Mouse (Mus musculus) CH12.LX (cell line): Measurements from ENCODE around the gene Prss8. TPM values are rescaled to one million over a fixed set of nuclear protein-coding genes. Genes with fewer than 3 reads are reported as not detected.
"Not testable (repeated sequence)": the region's sequence is repeated elsewhere in the genome, so short reads cannot be mapped to it uniquely, and the experiment has no call there.

ENCODE experiments used
- DNase-seq: peaks from one replicate; pipeline ENCODE4 v3.0.0-alpha.2; 2013; ENCODE audit errors: extremely low read depth
- H3K27ac ChIP-seq: 2 replicates; pipeline ENCODE4 v1.5.1; 2012; ENCODE audit warnings: low read depth, mild to moderate bottlenecking, control low read depth, moderate library complexity; ENCODE audit not compliant: insufficient read depth
- H3K27me3 ChIP-seq: replicated peaks from 2 replicates; pipeline ENCODE3; 2012; ENCODE audit warnings: inconsistent platforms
- H3K36me3 ChIP-seq, 2 experiments: replicated peaks in 1 of 2; 2 replicates each; pipeline versions ENCODE3 to v1.6.1; 2012; ENCODE audit warnings: inconsistent platforms in 1 of 2, low read length in 1 of 2, mild to moderate bottlenecking in 1 of 2, mixed read lengths in 1 of 2, moderate library complexity in 1 of 2; ENCODE audit not compliant: control insufficient read depth in 1 of 2, insufficient read depth in 1 of 2
- H3K4me1 ChIP-seq, 2 experiments: 2 replicates each; pipeline ENCODE4 v1.6.1; 2012; ENCODE audit warnings: inconsistent platforms in 1 of 2, moderate library complexity in 1 of 2; ENCODE audit not compliant: insufficient read depth in 2 of 2, control insufficient read depth in 1 of 2
- H3K4me2 ChIP-seq: 2 replicates; pipeline ENCODE4 v1.6.1; 2012; ENCODE audit warnings: low read depth, mild to moderate bottlenecking, control low read depth; ENCODE audit not compliant: poor library complexity, insufficient read depth, severe bottlenecking
- H3K4me3 ChIP-seq, 3 experiments: fragments of 150-350 bp in 1 of 3; sonication (generic) in 1 of 3; replicated peaks in 1 of 3; 2 replicates each; pipeline versions ENCODE3 to v1.5.1; 2011 to 2012; ENCODE audit warnings: low read depth in 2 of 3, low read length in 2 of 3, mild to moderate bottlenecking in 2 of 3, moderate library complexity in 2 of 3, control low read depth in 1 of 3, improper control_type of control experiment in 1 of 3, inconsistent platforms in 1 of 3, mixed read lengths in 1 of 3; ENCODE audit not compliant: poor library complexity in 1 of 3
- H3K79me2 ChIP-seq: replicated peaks from 2 replicates; pipeline ENCODE4 v1.6.1; 2012; ENCODE audit warnings: mild to moderate bottlenecking, moderate library complexity; ENCODE audit not compliant: control insufficient read depth, poor library complexity, insufficient read depth, severe bottlenecking; ENCODE audit errors: extremely low read depth
- H3K9ac ChIP-seq: 2 replicates; pipeline ENCODE4 v1.6.1; 2012; ENCODE audit warnings: low read depth, mild to moderate bottlenecking, control low read depth, moderate library complexity; ENCODE audit not compliant: insufficient read depth
- H3K9me3 ChIP-seq: replicated peaks from 2 replicates; pipeline ENCODE3; 2012; ENCODE audit warnings: low read length, inconsistent platforms, mixed read lengths
- CHD1 ChIP-seq: IDR thresholded peaks from 2 replicates; pipeline ENCODE4 v1.6.1; 2012; ENCODE audit warnings: low read depth, low read length, improper control_type of control experiment, inconsistent platforms
- CTCF ChIP-seq, 2 experiments: IDR thresholded peaks in 1 of 2; conservative IDR thresholded peaks in 1 of 2; 2 replicates each; pipeline ENCODE4 v1.5.1; 2011 to 2012; ENCODE audit warnings: low read depth in 2 of 2, low read length in 2 of 2, improper control_type of control experiment in 1 of 2, inconsistent platforms in 1 of 2, mild to moderate bottlenecking in 1 of 2, moderate library complexity in 1 of 2
- EP300 ChIP-seq: IDR thresholded peaks from 2 replicates; pipeline ENCODE4 v1.6.1; 2011; ENCODE audit warnings: low read length, improper control_type of control experiment
- GABPA ChIP-seq: IDR thresholded peaks from 2 replicates; pipeline ENCODE4 v1.6.1; 2012; ENCODE audit warnings: low read depth, low read length, improper control_type of control experiment, inconsistent platforms; ENCODE audit not compliant: insufficient replicate concordance
- JUN ChIP-seq: IDR thresholded peaks from 2 replicates; pipeline ENCODE4 v1.6.1; 2011; ENCODE audit warnings: low read depth, mild to moderate bottlenecking, low read length, improper control_type of control experiment, moderate library complexity; ENCODE audit not compliant: insufficient read depth
- JUND ChIP-seq: conservative IDR thresholded peaks from 2 replicates; pipeline ENCODE4 v1.6.1; 2011; ENCODE audit warnings: low read depth, low read length, improper control_type of control experiment
- KAT2A ChIP-seq: IDR thresholded peaks from 2 replicates; pipeline ENCODE4 v1.6.1; 2012; ENCODE audit warnings: low read length, improper control_type of control experiment, inconsistent platforms; ENCODE audit not compliant: insufficient replicate concordance
- MAZ ChIP-seq: IDR thresholded peaks from 2 replicates; pipeline ENCODE4 v1.6.1; 2012; ENCODE audit warnings: low read depth, mild to moderate bottlenecking, inconsistent platforms, low read length, improper control_type of control experiment, moderate library complexity
- MYC ChIP-seq: IDR thresholded peaks from 2 replicates; pipeline ENCODE4 v1.6.1; 2011; ENCODE audit warnings: low read depth, mild to moderate bottlenecking, improper control_type of control experiment, low read length
- PAX5 ChIP-seq: IDR thresholded peaks from 2 replicates; pipeline ENCODE4 v1.6.1; 2012; ENCODE audit warnings: low read length, inconsistent platforms, mixed read lengths
- POLR2A ChIP-seq: IDR thresholded peaks from 2 replicates; pipeline ENCODE4 v1.6.1; 2011; ENCODE audit warnings: low read depth, mild to moderate bottlenecking, improper control_type of control experiment, low read length
- POLR2AphosphoS2 ChIP-seq: IDR thresholded peaks from 2 replicates; pipeline ENCODE4 v1.6.1; 2011; ENCODE audit warnings: low read depth, low read length, improper control_type of control experiment
- RAD21 ChIP-seq: IDR thresholded peaks from 2 replicates; pipeline ENCODE4 v1.6.1; 2011; ENCODE audit warnings: low read depth, mild to moderate bottlenecking, low read length, improper control_type of control experiment, moderate library complexity
- USF1 ChIP-seq: IDR thresholded peaks from 2 replicates; pipeline ENCODE4 v1.6.1; 2014; ENCODE audit warnings: low read depth, mild to moderate bottlenecking, inconsistent platforms, low read length, improper control_type of control experiment
- ZC3H11A ChIP-seq: IDR thresholded peaks from 2 replicates; pipeline ENCODE4 v1.6.1; 2012; ENCODE audit warnings: low read depth, mild to moderate bottlenecking, inconsistent platforms, low read length, improper control_type of control experiment
- ZKSCAN1 ChIP-seq: IDR thresholded peaks from 2 replicates; pipeline ENCODE4 v1.6.1; 2012; ENCODE audit warnings: low read depth, inconsistent platforms, low read length, improper control_type of control experiment, borderline replicate concordance
- ZNF384 ChIP-seq: IDR thresholded peaks from 2 replicates; pipeline ENCODE4 v1.6.1; 2012; ENCODE audit warnings: low read depth, low read length, improper control_type of control experiment, inconsistent platforms
- dilution Hi-C: fragments of 300-500 bp; cut with MboI; formaldehyde crosslinking; loops from 2 replicates; pipeline ENCODE4 v1.14.3; 2020; ENCODE audit warnings: low sequenced_read_pairs; ENCODE audit not compliant: extremely low pct_unique_long_range_greater_than_20kb, extremely low pct_ligation_motif_present
- in situ Hi-C: fragments of 300-500 bp; cut with MboI; formaldehyde crosslinking; loops from 3 replicates; pipeline ENCODE4 v1.14.3; 2019; ENCODE audit warnings: low sequenced_read_pairs, low pct_ligation_motif_present, low pct_unique_long_range_greater_than_20kb, mixed read lengths
- polyA plus RNA-seq: library from polyadenylated mRNA; unstranded; fragments of >175 nt; gene quantifications from 2 replicates; pipeline ENCODE4 v1.2.1, GENCODE M21; 2012; ENCODE audit warnings: low read depth; ENCODE audit not compliant: insufficient read length
- total RNA-seq, 2 experiments: library from RNA; depleted of rRNA; stranded (reverse); fragments of 300-350 nt in 1 of 2; fragments of >200 nt in 1 of 2; gene quantifications; 2 replicates each; pipeline ENCODE4 v1.2.3; 2012 to 2014

Prss8 gene
- total and polyA plus RNA-seq, 3 experiments, result 0.08 TPM; not detected in 2

DNA sequence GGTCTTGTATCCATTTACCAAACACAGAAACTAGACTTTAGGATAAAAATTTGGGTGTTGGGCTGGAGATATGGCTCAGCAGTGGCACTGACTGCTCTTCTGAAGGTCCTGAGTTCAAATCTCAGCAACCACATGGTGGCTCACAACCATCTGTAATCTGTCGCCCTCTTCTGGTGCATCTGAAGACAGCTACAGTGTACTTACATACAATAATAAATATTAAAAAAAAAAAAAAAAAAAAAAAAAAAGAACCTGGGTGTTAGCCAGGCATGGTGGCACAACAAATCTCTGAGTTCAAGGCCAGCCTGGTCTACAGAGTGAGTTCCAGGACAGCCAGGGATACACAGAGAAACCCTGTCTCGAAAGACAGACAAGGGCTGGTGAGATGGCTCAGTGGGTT, 12.2 kb upstream of the Prss8 start:
- H3K27me3 ChIP-seq, result peaks cover 53% of the 10 kb centered on the region
- H3K79me2 ChIP-seq, in situ Hi-C loops, H3K9me3 ChIP-seq, H3K36me3 ChIP-seq, dilution Hi-C loops, H3K27ac ChIP-seq, DNase-seq, H3K4me2 ChIP-seq, H3K9ac ChIP-seq, H3K4me1 ChIP-seq, H3K4me3 ChIP-seq: not testable (repeated sequence)
- TF ChIP-seq MYC (peak; percentile 67), CTCF (conservative IDR thresholded peaks at IDR 0.05 in 1 of 2, IDR thresholded peaks at IDR 0.05 in 1 of 2; ENCODE audit: low read depth in 2 of 2, low read length in 2 of 2) (peak in 1 of 2 experiments; percentile 44; a peak in 2 of 4 replicates), RAD21 (peak; percentile 13), ZNF384 (peak; percentile 81)

- Histone ChIP-seq H3K4me1 (peaks cover 8 to 35% of the 10 kb centered on the region in 2 experiments), H3K27ac (no peak overlapping the region), H3K4me2 (peak overlapping the region; percentile 82), H3K4me3 (peak overlapping the region in 1 of 3 experiments; percentile 74), H3K36me3 (no peaks in the 10 kb centered on the region), H3K79me2 (no peaks in the 10 kb centered on the region), H3K9me3 (no peaks in the 10 kb centered on the region), H3K9ac (peak overlapping the region; percentile 57; the same call in 1 of the 2 replicates), H3K27me3 (peaks cover 19% of the 10 kb centered on the region)
- dilution Hi-C loops (no loop called here), in situ Hi-C loops (no loop called here)
- TF ChIP-seq USF1 (no peak), JUN (no peak), ZNF384 (no peak), ZKSCAN1 (no peak), CTCF (conservative IDR thresholded peaks at IDR 0.05 in 1 of 2, IDR thresholded peaks at IDR 0.05 in 1 of 2; ENCODE audit: low read depth in 2 of 2, low read length in 2 of 2) (no peak), PAX5 (no peak), JUND (no peak), POLR2AphosphoS2 (no peak), EP300 (no peak), CHD1 (no peak), MAZ (no peak), GABPA (no peak), ZC3H11A (no peak), KAT2A (no peak), POLR2A (no peak)
- no peak for DNase-seq
Measured at GRCm38 (mm10) chr7:127936216-127936884, 6.4 kb upstream of the Prss8 start.
